Mouse (Mus musculus) retina, postnatal 7 days (tissue): ENCODE data around the gene D230025D16Rik.
"Not testable (repeated sequence)": the region's sequence is repeated elsewhere in the genome, so short reads cannot be mapped to it uniquely, and the experiment has no call there.

Experiments used
- DNase-seq: peaks from one replicate; pipeline ENCODE4 v3.0.0-alpha.2; 2012; ENCODE audit warnings: low read depth, low spot score

D230025D16Rik gene

GRCm38 (mm10) chr8:105291364-105291763 lies 66.4 kb downstream of the D230025D16Rik start:
- not testable (repeated sequence) for DNase-seq

GRCm38 (mm10) chr8:105291802-105292201 lies 66.9 kb downstream of the D230025D16Rik start:
- DNase-seq: not testable (repeated sequence)

- no peak for DNase-seq
Observed at GRCm38 (mm10) chr8:105292471-105292870, 67.5 kb downstream of the D230025D16Rik start.

- no peak for DNase-seq
Observed at GRCm38 (mm10) chr8:105293405-105293804, 68.5 kb downstream of the D230025D16Rik start.

- no peak for DNase-seq
Observed at GRCm38 (mm10) chr8:105294776-105295175, 69.8 kb downstream of the D230025D16Rik start.

GRCm38 (mm10) chr8:105295256-105295655 lies 70.3 kb downstream of the D230025D16Rik start:
- DNase-seq: no peak

GRCm38 (mm10) chr8:105295895-105296573 lies 71.1 kb downstream of the D230025D16Rik start, which contains the start of gene Exoc3l:
Gene Exoc3l, minus strand, starts transcription at chr8:105296101.
- DNase-seq: no peak

- DNase-seq: peak; percentile 80
Observed at GRCm38 (mm10) chr8:105297511-105298192, 72.7 kb downstream of the D230025D16Rik start, which contains the start of gene E2f4. Gene E2f4, plus strand, starts transcription at chr8:105297663.

- no peak for DNase-seq
Observed at GRCm38 (mm10) chr8:105298351-105299252, 73.7 kb downstream of the D230025D16Rik start.

GRCm38 (mm10) chr8:105299962-105300361 lies 75.0 kb downstream of the D230025D16Rik start:
- DNase-seq: no peak
